Mouse (Mus musculus): ENCODE results near the gene 4930430A15Rik. TPM values are rescaled to one million over a fixed set of nuclear protein-coding genes. Genes with fewer than 3 reads are reported as not detected.

4930430A15Rik gene
- polyA plus RNA-seq (2017; shearing (Covaris generic)) = not detected

DNA sequence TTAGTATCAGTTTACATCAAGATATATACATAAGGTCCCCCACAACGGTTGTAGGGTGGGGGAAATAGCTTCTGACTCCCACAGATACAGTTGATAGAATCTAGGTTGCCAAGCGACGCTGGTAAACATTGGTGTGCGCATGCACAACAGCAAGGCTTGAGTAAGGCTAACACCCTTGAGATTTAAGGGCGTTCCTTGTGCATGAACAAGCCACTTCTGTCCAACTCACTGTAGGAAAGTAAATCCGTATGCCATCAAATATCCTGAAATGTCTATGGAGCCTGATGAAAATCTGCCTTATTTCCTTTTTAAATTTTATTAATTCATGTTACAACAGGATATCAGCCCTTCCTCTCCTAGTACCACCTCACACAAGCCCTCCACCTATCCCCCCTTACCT, at the start of gene 4930430A15Rik:
4930430A15Rik (minus strand) TSS at position 101 of the 400 bp plus-strand sequence.

DNA sequence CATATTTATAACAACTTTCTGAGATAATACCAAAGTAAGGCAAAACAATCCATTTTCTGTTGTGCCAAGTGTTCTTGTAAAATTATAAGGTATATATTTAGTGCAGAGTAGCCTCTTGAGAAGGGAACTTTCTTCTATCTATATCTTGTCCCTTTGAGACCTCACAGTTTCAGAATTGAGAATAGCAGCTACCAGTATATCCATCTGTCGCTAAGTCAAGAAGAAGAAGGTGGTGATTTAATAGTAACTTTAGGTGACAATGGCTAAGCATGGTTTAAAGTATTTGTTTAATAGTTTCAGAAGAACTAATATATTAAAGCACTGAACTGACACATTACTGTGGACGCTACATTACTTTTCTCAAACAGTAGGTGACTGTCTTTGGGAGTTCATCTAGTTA, 44.6 kb upstream of the 4930430A15Rik start, which contains the start of gene Olfr1277:
Olfr1277 (minus strand) TSS at position 101 of the 400 bp plus-strand sequence.

DNA sequence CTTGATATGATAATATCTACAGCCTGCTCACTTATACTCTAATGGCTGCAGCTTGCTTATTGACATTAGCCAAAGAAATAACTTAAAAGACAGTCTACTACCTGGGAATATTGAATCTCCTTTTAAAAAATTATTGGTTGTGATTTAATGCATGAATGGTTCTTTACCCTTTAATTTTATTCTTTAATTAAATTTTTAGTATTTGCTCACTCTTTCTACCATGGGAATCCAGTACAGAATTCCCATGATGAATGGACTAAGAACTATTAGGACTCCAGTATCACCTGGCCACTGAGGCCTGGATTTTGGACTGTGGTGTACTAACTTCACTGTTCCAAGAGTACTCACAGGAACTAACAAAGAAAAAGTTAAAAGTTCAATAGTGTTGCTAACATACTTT, 24.8 kb upstream of the 4930430A15Rik start, which contains the start of gene Olfr1276:
Olfr1276 (plus strand) TSS at position 301 of the 400 bp plus-strand sequence.

DNA sequence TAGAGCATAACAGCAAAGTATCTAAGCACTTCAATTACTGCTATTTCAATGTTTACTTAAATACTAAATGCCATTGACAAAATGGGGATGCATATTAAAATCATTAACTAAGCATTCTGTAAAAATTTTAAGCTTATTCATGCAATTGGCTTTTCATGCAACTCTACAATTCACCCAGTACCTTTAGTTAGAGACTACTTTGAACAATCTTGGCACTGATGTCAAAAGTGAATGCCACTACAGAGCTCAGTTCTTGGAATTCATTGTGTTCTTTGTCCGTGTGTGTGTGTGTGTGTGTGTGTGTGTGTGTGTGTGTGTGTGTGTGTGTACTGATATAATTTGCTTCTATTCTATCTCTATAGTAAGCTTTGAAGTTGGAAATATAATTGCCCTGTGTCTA, 5.8 kb upstream of the 4930430A15Rik start, which contains the start of gene Olfr1275:
Olfr1275 (minus strand) TSS at position 101 of the 400 bp plus-strand sequence.

DNA sequence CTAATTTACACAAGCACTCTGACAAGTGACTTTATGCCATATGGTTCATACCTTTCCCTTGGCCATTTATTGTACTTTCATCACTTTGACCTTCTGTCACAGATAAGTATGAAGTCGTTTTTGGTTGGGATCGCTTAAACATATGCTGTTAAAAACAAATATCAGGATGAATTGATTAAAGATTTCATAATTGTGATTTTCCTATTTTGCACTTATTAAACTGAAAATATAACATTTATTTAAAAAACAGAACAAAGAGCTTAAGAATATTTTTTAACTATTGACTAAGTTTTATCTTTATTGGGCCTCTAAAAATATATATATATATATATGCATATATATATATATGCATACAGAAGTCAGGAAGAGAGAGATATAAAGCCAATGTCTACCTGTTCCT, 76.6 kb downstream of the 4930430A15Rik start, which contains the start of gene Gm15130:
Gm15130 (minus strand) TSS at position 101 of the 400 bp plus-strand sequence.

Other genes with a start within 250 kb of the 4930430A15Rik start
- gene Gm13941, start 123.6 kb downstream of the 4930430A15Rik start, polyA plus RNA-seq (2017; shearing (Covaris generic)) = not detected
- gene Gm15130, start 76.7 kb downstream of the 4930430A15Rik start, polyA plus RNA-seq (2017; shearing (Covaris generic)) = not detected
- not detected for gene Olfr1275, start 5.7 kb upstream of the 4930430A15Rik start, polyA plus RNA-seq (2017; shearing (Covaris generic))
- not detected for gene Olfr1276, start 24.9 kb upstream of the 4930430A15Rik start, polyA plus RNA-seq (2017; shearing (Covaris generic))
- not detected for gene Olfr1277, start 44.5 kb upstream of the 4930430A15Rik start, polyA plus RNA-seq (2017; shearing (Covaris generic))
- gene Olfr1278, start 60.5 kb upstream of the 4930430A15Rik start, polyA plus RNA-seq (2017; shearing (Covaris generic)) = not detected
- not detected for gene Olfr1279, start 71.0 kb upstream of the 4930430A15Rik start, polyA plus RNA-seq (2017; shearing (Covaris generic))
- not detected for gene Olfr1280, start 84.4 kb upstream of the 4930430A15Rik start, polyA plus RNA-seq (2017; shearing (Covaris generic))
- gene Olfr1281, start 96.9 kb upstream of the 4930430A15Rik start, polyA plus RNA-seq (2017; shearing (Covaris generic)) = not detected
- gene Olfr1282, start 106.5 kb upstream of the 4930430A15Rik start, polyA plus RNA-seq (2017; shearing (Covaris generic)) = not detected
- gene Olfr1283, start 137.2 kb upstream of the 4930430A15Rik start, polyA plus RNA-seq (2017; shearing (Covaris generic)) = not detected
- not detected for gene Olfr1284, start 145.9 kb upstream of the 4930430A15Rik start, polyA plus RNA-seq (2017; shearing (Covaris generic))
- not detected for gene Olfr1286, start 193.5 kb upstream of the 4930430A15Rik start, polyA plus RNA-seq (2017; shearing (Covaris generic))
- not detected for gene Olfr1287, start 219.5 kb upstream of the 4930430A15Rik start, polyA plus RNA-seq (2017; shearing (Covaris generic))
- gene Olfr1288, start 244.5 kb upstream of the 4930430A15Rik start, polyA plus RNA-seq (2017; shearing (Covaris generic)) = not detected

Measured in CD4-positive, CD25-positive, alpha-beta regulatory T cell (primary cell).